14 mouse cellular contexts compared by ENCODE assay signal in the genomic region with DNA sequence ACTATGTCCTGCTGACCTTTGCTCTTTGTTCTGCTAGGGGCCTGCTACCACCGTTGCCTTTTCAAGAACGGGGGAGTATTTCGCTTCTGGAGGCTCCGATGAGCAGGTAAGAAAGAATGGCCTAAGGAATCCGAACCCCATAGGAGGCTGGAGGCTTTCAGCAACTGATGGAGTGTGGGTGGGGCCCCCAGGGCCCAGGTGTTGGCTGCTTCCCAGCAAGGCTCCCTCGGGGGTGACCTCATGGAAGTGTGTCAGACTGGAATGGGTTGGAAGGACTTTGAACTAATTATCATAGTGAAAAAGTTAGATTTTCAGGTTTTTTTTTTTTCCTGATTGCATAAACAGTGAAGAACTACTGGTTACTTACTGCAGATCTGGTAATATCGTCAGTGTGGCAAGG. TPM values are rescaled to one million over a fixed set of nuclear protein-coding genes. Genes with fewer than 3 reads are reported as not detected.
DNase-seq lines count a peak whose midpoint lies in the region; ATAC-seq lines count a peak whose summit lies in the region.
"Had no signal": no experiment of that assay in that cellular context is flagged by ENCODE, and none has a peak within 500 bp of the region (broad histone marks: within the 10 kb centered on the region; RNA-seq: fewer than 3 reads in every experiment).

No protein-coding gene starts in this region.

- H3K4me1 ChIP-seq in hindbrain, embryonic 10.5 days (replicated peaks) = peaks cover 12% of the 10 kb centered on the region
- H3K4me1 ChIP-seq in hindbrain, embryonic 16.5 days (ENCODE audit: control insufficient read depth, insufficient read depth, low read depth, low read length) = no peaks in the 10 kb centered on the region
- H3K4me1 ChIP-seq in intestine, embryonic 15.5 days (replicated peaks) = peaks cover 8% of the 10 kb centered on the region; the same call in 1 of the 2 replicates
- H3K4me1 ChIP-seq: embryonic facial prominence, embryonic 12.5 days; midbrain, embryonic 15.5 days had no signal

- H3K36me3 ChIP-seq in hindbrain, embryonic 10.5 days = peaks cover 27% of the 10 kb centered on the region
- no peaks in the 10 kb centered on the region for H3K36me3 ChIP-seq in hindbrain, embryonic 16.5 days (ENCODE audit: control insufficient read depth, insufficient read depth, low read length)
- H3K36me3 ChIP-seq in intestine, embryonic 15.5 days = no peaks in the 10 kb centered on the region
- H3K36me3 ChIP-seq: midbrain, embryonic 15.5 days had no signal

- WGBS in hindbrain, embryonic 10.5 days = 78% methylated on average over 7 of the region's 7 CpGs
- 74% methylated on average over 7 of the region's 7 CpGs for WGBS in hindbrain, embryonic 16.5 days
- 68% methylated on average over 7 of the region's 7 CpGs for WGBS in intestine, embryonic 15.5 days

- H3K9ac ChIP-seq in hindbrain, embryonic 16.5 days (ENCODE audit: low read depth, low read length) = no peak overlapping the region
- no peak overlapping the region for H3K9ac ChIP-seq in intestine, embryonic 15.5 days
- H3K9ac ChIP-seq: embryonic facial prominence, embryonic 12.5 days; liver, embryonic 12.5 days; midbrain, embryonic 15.5 days had no signal

- DNase-seq in hindbrain, embryonic 10.5 days (ENCODE audit: low spot score) = no peak
- peak; percentile 22 for DNase-seq in 3T3-L1 (ENCODE audit: low read depth, low spot score)
- peak; percentile 39 for DNase-seq in lung, postnatal 10 days
- no peak for DNase-seq in left cerebral cortex, postnatal 4 days
- no peak for DNase-seq in cerebellum, adult 18-20 months
- DNase-seq in cerebellum, adult 11 months = no peak
- DNase-seq: heart, adult 11 months; heart, postnatal 14 days had no signal

- 0 out of 2 replicates have a peak overlapping the region, but pooled peaks have one; percentile 3 for H3K27ac ChIP-seq in hindbrain, embryonic 10.5 days
- no peak overlapping the region for H3K27ac ChIP-seq in hindbrain, embryonic 16.5 days (ENCODE audit: low read depth, low read length)
- no peak overlapping the region for H3K27ac ChIP-seq in intestine, embryonic 15.5 days
- H3K27ac ChIP-seq: embryonic facial prominence, embryonic 12.5 days; hindbrain, postnatal 0 days; liver, embryonic 12.5 days; midbrain, embryonic 15.5 days had no signal

- H3K9me3 ChIP-seq in hindbrain, embryonic 10.5 days = no peaks in the 10 kb centered on the region
- H3K9me3 ChIP-seq in hindbrain, embryonic 16.5 days (ENCODE audit: control insufficient read depth, low read length) = no peaks in the 10 kb centered on the region
- H3K9me3 ChIP-seq in intestine, embryonic 15.5 days = no peaks in the 10 kb centered on the region
- H3K9me3 ChIP-seq: embryonic facial prominence, embryonic 12.5 days; liver, embryonic 12.5 days; midbrain, embryonic 15.5 days had no signal

- intact Hi-C loops in left cerebral cortex, postnatal 4 days (cut with DNase I) = loop anchor here (5.0 kb wide), 1 partner anchor 112 kb away; no protein-coding TSS in a partner anchor

- H3K4me3 ChIP-seq in hindbrain, embryonic 10.5 days = no peak overlapping the region
- no peak overlapping the region for H3K4me3 ChIP-seq in hindbrain, embryonic 16.5 days (ENCODE audit: low read length)
- H3K4me3 ChIP-seq in intestine, embryonic 15.5 days (replicated peaks) = no peak overlapping the region
- H3K4me3 ChIP-seq: embryonic facial prominence, embryonic 12.5 days; liver, embryonic 12.5 days; midbrain, embryonic 15.5 days had no signal

- H3K4me2 ChIP-seq in hindbrain, embryonic 16.5 days (ENCODE audit: low read length) = no peak overlapping the region
- no peak overlapping the region for H3K4me2 ChIP-seq in intestine, embryonic 15.5 days (replicated peaks)
- H3K4me2 ChIP-seq: embryonic facial prominence, embryonic 12.5 days; liver, embryonic 12.5 days; midbrain, embryonic 15.5 days had no signal

- no peak for ATAC-seq in hindbrain, embryonic 16.5 days
- ATAC-seq in intestine, embryonic 15.5 days = peak; percentile 69; the same call in 1 of the 2 replicates
- ATAC-seq: hindbrain, postnatal 0 days; liver, embryonic 12.5 days; midbrain, embryonic 15.5 days had no signal

- H3K27me3 ChIP-seq in hindbrain, embryonic 10.5 days (ENCODE audit: insufficient read depth, poor library complexity, severe bottlenecking) = no peaks in the 10 kb centered on the region
- H3K27me3 ChIP-seq in hindbrain, embryonic 16.5 days (replicated peaks; ENCODE audit: control insufficient read depth, insufficient read depth, low read length) = no peaks in the 10 kb centered on the region
- H3K27me3 ChIP-seq in intestine, embryonic 15.5 days (replicated peaks) = no peaks in the 10 kb centered on the region
- H3K27me3 ChIP-seq: embryonic facial prominence, embryonic 12.5 days; liver, embryonic 12.5 days; midbrain, embryonic 15.5 days had no signal

RNA-seq across cellular contexts. Expression of gene Poc1a, which starts 24.4 kb away (rescaled TPM):
- 36.7 and 41.8 TPM in 2 replicates for polyA plus RNA-seq in hindbrain, embryonic 10.5 days (2016; fragmentation: Nextera tagmentation; extraction: Ambion mirVana)
- polyA plus RNA-seq in hindbrain, embryonic 16.5 days (2015; fragmentation: Nextera tagmentation; extraction: Ambion mirVana) = 8.9 and 9.7 TPM in 2 replicates
- polyA plus RNA-seq in intestine, embryonic 15.5 days (2015; fragmentation: Nextera tagmentation; extraction: Ambion mirVana) = 25.9 and 28.2 TPM in 2 replicates
- 10 to 100 TPM; 11.0 to 11.9 TPM for total RNA-seq in left cerebral cortex, postnatal 4 days (2021)

RNA-seq across cellular contexts. Expression of gene Alas1, which starts 56.8 kb away (rescaled TPM):
- polyA plus RNA-seq in hindbrain, embryonic 10.5 days (2016; fragmentation: Nextera tagmentation; extraction: Ambion mirVana) = 60.4 and 78.6 TPM in 2 replicates
- polyA plus RNA-seq in hindbrain, embryonic 16.5 days (2015; fragmentation: Nextera tagmentation; extraction: Ambion mirVana) = 105 and 112 TPM in 2 replicates
- 110 TPM in 2 replicates for polyA plus RNA-seq in intestine, embryonic 15.5 days (2015; fragmentation: Nextera tagmentation; extraction: Ambion mirVana)
- 10 to 100 TPM; 97.5 to 99.8 TPM for total RNA-seq in left cerebral cortex, postnatal 4 days (2021)

Comparison
In these comparisons a context has a peak if more than half of its experiments do, and no peak if none do; other contexts are left out.
1. DNase-seq: peak in 3T3-L1 (single experiment) and lung, postnatal 10 days (single experiment); none in hindbrain, embryonic 10.5 days (single experiment), left cerebral cortex, postnatal 4 days (single experiment), cerebellum, adult 18-20 months (0 of 2) and cerebellum, adult 11 months (single experiment).